Mouse (Mus musculus): ENCODE data around the gene Galc. TPM values are rescaled to one million over a fixed set of nuclear protein-coding genes. Genes with fewer than 3 reads are reported as not detected.

Galc gene
- polyA plus RNA-seq, 1 experiment: 29.2 TPM

DNA sequence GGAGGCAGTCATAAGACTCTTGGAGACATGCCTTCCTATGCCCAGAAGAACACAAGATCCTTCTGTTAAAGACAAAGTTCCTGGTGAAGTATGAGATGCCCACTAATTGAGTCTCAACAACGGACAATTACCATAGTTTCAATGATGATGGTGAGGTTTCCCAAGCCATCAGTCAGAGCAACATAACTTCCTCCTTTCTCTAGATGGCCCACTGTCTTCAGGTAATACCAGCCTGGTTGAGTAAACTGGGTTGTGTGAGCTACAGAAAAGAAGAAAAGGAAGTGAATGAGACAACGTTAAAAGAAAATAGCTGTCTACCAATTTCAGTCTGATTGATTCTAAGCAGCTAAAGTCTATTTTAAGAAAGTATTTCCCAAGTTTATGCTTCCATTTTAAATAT, 32.2 kb downstream of the Galc start:
- no peak for TF ChIP-seq POLR2A (IDR thresholded peaks at IDR 0.05; ENCODE audit: extremely low read depth, insufficient read depth, low read length)
- no peak for TF ChIP-seq CTCF (IDR thresholded peaks at IDR 0.05; ENCODE audit: extremely low read depth, insufficient read depth, low read length)
- no peaks in the 10 kb centered on the region for H3K4me1 ChIP-seq (ENCODE audit: control insufficient read depth, insufficient read depth, low read length)
- no peak overlapping the region for H3K4me3 ChIP-seq (ENCODE audit: insufficient read depth, low read length)
- H3K27ac ChIP-seq (ENCODE audit: insufficient read depth, low read length): no peak overlapping the region

GRCm38 (mm10) chr12:98223286-98223685, 36.0 kb downstream of the Galc start:
- Histone ChIP-seq H3K4me1 (ENCODE audit: control insufficient read depth, insufficient read depth, low read length) (no peaks in the 10 kb centered on the region), H3K27ac (ENCODE audit: insufficient read depth, low read length) (no peak overlapping the region), H3K4me3 (ENCODE audit: insufficient read depth, low read length) (no peak overlapping the region)
- TF ChIP-seq POLR2A (IDR thresholded peaks at IDR 0.05; ENCODE audit: extremely low read depth, insufficient read depth, low read length) (no peak), CTCF (IDR thresholded peaks at IDR 0.05; ENCODE audit: extremely low read depth, insufficient read depth, low read length) (no peak)

- no peak overlapping the region for H3K27ac ChIP-seq (ENCODE audit: insufficient read depth, low read length)
- H3K4me1 ChIP-seq (ENCODE audit: control insufficient read depth, insufficient read depth, low read length): no peaks in the 10 kb centered on the region
- H3K4me3 ChIP-seq (ENCODE audit: insufficient read depth, low read length): no peak overlapping the region
- TF ChIP-seq CTCF (IDR thresholded peaks at IDR 0.05; ENCODE audit: extremely low read depth, insufficient read depth, low read length) (no peak), POLR2A (IDR thresholded peaks at IDR 0.05; ENCODE audit: extremely low read depth, insufficient read depth, low read length) (no peak)
Observed at GRCm38 (mm10) chr12:98216432-98216831, 42.8 kb downstream of the Galc start.

DNA sequence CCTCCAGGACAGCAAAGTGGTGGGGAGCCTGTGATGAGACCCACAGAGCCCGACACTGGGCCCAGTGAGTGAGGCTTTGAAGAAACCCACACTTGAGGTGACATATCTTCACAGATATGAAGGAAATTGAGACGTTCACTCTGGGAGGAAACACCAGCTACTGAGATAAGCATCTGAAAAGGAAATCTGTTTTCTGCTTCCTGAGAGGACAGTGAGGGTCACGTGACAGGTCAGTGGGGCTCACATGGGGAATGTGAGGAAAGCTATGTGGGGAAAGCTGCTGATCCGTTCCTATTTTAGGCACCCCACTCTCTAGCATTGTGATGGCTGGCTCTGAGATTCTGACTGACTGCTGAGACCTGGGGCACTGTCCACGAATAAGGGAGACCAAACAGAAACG, 43.7 kb downstream of the Galc start:
- Histone ChIP-seq H3K4me1 (ENCODE audit: control insufficient read depth, insufficient read depth, low read length) (no peaks in the 10 kb centered on the region), H3K4me3 (ENCODE audit: insufficient read depth, low read length) (no peak overlapping the region), H3K27ac (ENCODE audit: insufficient read depth, low read length) (no peak overlapping the region)
- TF ChIP-seq POLR2A (IDR thresholded peaks at IDR 0.05; ENCODE audit: extremely low read depth, insufficient read depth, low read length) (no peak), CTCF (IDR thresholded peaks at IDR 0.05; ENCODE audit: extremely low read depth, insufficient read depth, low read length) (no peak)

DNA sequence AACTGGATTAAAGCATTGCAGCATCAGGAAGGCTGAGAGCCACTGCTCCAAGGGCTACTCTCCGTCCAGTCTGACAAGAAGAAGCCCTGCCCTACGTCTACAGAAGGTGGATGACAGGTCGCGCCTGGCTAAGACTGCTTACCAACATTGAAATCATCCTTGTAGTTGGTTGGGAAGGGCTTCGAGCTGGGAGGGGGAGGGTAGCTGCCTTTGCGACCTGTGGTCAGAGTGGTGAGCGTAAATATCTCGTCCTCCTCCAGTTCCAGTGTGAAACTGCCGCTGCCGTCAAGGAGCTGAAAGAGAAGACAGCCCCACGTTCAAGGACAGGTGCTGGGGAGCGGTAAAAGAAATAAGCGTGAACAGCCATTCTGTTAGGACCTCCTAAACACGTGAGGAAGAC, 45.1 kb downstream of the Galc start:
- Histone ChIP-seq H3K27ac (ENCODE audit: insufficient read depth, low read length) (no peak overlapping the region), H3K4me3 (ENCODE audit: insufficient read depth, low read length) (no peak overlapping the region), H3K4me1 (ENCODE audit: control insufficient read depth, insufficient read depth, low read length) (no peaks in the 10 kb centered on the region)
- TF ChIP-seq POLR2A (IDR thresholded peaks at IDR 0.05; ENCODE audit: extremely low read depth, insufficient read depth, low read length): no peak
- no peak for TF ChIP-seq CTCF (IDR thresholded peaks at IDR 0.05; ENCODE audit: extremely low read depth, insufficient read depth, low read length)

DNA sequence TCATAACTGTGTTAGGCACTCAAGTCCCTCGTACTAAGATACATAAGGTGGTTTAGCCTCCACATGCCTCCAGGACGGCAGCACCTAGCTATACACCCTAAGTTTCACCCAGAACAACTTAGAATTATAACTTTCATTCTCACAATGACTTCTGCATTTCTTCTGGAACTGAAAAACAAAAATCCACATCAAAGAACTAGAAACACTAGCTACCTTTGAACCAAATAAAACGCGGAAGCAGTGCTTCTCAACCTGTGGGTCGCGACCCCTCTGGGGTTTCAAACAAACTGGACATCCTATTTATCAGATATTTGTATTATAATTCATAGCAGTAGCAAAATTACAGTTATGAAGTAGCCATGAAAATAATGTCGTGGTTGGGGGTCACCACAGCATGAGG, 45.5 kb downstream of the Galc start:
- no peak for TF ChIP-seq CTCF (IDR thresholded peaks at IDR 0.05; ENCODE audit: extremely low read depth, insufficient read depth, low read length)
- TF ChIP-seq POLR2A (IDR thresholded peaks at IDR 0.05; ENCODE audit: extremely low read depth, insufficient read depth, low read length): no peak
- no peaks in the 10 kb centered on the region for H3K4me1 ChIP-seq (ENCODE audit: control insufficient read depth, insufficient read depth, low read length)
- no peak overlapping the region for H3K4me3 ChIP-seq (ENCODE audit: insufficient read depth, low read length)
- no peak overlapping the region for H3K27ac ChIP-seq (ENCODE audit: insufficient read depth, low read length)

DNA sequence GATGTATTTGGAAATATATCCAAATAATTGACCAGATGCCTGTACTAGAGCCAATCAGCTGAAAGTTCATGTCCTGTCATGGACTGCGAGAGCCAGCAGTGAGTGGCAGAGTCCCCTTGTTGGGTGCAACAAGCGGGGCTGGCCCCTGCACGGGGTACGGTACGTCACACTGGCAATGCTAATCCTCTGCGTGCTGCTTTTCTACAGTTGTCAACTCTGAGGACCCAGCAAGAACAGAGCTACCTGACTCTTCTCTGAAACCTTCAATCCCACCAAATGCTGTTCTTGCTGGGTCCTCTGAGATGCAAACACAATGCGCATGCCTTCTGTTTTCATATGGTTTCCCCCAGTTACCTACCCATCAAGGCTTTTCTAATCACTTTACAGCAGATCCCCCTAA, 45.9 kb downstream of the Galc start:
- Histone ChIP-seq H3K4me1 (ENCODE audit: control insufficient read depth, insufficient read depth, low read length) (no peaks in the 10 kb centered on the region), H3K4me3 (ENCODE audit: insufficient read depth, low read length) (no peak overlapping the region), H3K27ac (ENCODE audit: insufficient read depth, low read length) (no peak overlapping the region)
- TF ChIP-seq CTCF (IDR thresholded peaks at IDR 0.05; ENCODE audit: extremely low read depth, insufficient read depth, low read length) (no peak), POLR2A (IDR thresholded peaks at IDR 0.05; ENCODE audit: extremely low read depth, insufficient read depth, low read length) (no peak)

GRCm38 (mm10) chr12:98212457-98213175, 46.6 kb downstream of the Galc start:
- no peaks in the 10 kb centered on the region for H3K4me1 ChIP-seq (ENCODE audit: control insufficient read depth, insufficient read depth, low read length)
- TF ChIP-seq POLR2A (IDR thresholded peaks at IDR 0.05; ENCODE audit: extremely low read depth, insufficient read depth, low read length) (no peak), CTCF (IDR thresholded peaks at IDR 0.05; ENCODE audit: extremely low read depth, insufficient read depth, low read length) (peak; percentile 66)
- H3K27ac ChIP-seq (ENCODE audit: insufficient read depth, low read length): no peak overlapping the region
- H3K4me3 ChIP-seq (ENCODE audit: insufficient read depth, low read length): no peak overlapping the region

DNA sequence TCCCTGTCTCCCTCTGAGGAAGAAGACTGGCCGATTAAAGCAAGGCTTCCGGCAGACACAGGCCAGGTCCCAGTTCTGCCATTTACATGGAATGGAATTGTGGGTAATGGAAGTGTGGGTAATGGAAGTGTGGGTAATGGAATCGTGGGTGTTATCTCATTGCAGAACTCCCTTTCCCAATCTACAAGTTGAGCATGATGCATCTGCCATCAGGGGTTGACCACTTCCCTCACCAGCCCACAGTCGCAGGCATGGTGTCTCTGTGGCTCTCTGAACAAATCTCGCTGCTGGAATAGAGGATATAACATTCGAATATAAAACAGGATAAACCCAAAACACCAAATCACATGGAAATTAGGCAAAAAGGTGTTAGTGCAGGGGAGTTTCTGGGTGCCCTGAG, 48.8 kb downstream of the Galc start:
- TF ChIP-seq CTCF (IDR thresholded peaks at IDR 0.05; ENCODE audit: extremely low read depth, insufficient read depth, low read length) (no peak), POLR2A (IDR thresholded peaks at IDR 0.05; ENCODE audit: extremely low read depth, insufficient read depth, low read length) (no peak)
- Histone ChIP-seq H3K4me3 (ENCODE audit: insufficient read depth, low read length) (no peak overlapping the region), H3K4me1 (ENCODE audit: control insufficient read depth, insufficient read depth, low read length) (no peaks in the 10 kb centered on the region), H3K27ac (ENCODE audit: insufficient read depth, low read length) (no peak overlapping the region)

GRCm38 (mm10) chr12:98208104-98208503, 51.2 kb downstream of the Galc start:
- TF ChIP-seq CTCF (IDR thresholded peaks at IDR 0.05; ENCODE audit: extremely low read depth, insufficient read depth, low read length): no peak
- TF ChIP-seq POLR2A (IDR thresholded peaks at IDR 0.05; ENCODE audit: extremely low read depth, insufficient read depth, low read length): no peak
- H3K27ac ChIP-seq (ENCODE audit: insufficient read depth, low read length): no peak overlapping the region
- H3K4me1 ChIP-seq (ENCODE audit: control insufficient read depth, insufficient read depth, low read length): no peaks in the 10 kb centered on the region

More at GRCm38 (mm10) chr12:98208104-98208503, 51.2 kb downstream of the Galc start:
- no peak overlapping the region for H3K4me3 ChIP-seq (ENCODE audit: insufficient read depth, low read length)

Measured in cortical plate, adult 2 months (tissue).